Mouse (Mus musculus): ENCODE measurements around the gene Myh15.
"Not testable (repeated sequence)": the region's sequence is repeated elsewhere in the genome, so short reads cannot be mapped to it uniquely, and the experiment has no call there.

Myh15 gene

DNA sequence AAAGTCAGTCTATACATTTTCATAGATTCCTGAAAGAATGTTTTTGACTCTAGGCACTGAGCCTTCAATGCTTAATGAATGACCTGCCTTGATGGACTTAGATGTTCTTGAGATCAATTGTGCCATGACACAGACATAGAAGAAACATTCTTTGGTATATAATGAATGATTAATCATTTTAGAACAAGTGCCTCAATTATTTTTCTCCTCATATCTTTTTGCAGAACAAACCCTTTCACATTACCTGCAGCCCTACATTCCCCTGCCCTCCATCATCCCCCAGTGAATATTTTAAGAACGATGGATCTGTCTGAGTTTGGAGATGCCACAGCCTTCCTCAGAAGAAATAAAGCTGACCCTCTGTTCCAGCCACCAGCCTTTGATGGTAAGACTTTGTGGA lies at the start of gene Myh15:
TSS of gene Myh15 (plus strand) at position 301 of the 400 bp plus-strand sequence.
- DNase-seq = no peak

DNA sequence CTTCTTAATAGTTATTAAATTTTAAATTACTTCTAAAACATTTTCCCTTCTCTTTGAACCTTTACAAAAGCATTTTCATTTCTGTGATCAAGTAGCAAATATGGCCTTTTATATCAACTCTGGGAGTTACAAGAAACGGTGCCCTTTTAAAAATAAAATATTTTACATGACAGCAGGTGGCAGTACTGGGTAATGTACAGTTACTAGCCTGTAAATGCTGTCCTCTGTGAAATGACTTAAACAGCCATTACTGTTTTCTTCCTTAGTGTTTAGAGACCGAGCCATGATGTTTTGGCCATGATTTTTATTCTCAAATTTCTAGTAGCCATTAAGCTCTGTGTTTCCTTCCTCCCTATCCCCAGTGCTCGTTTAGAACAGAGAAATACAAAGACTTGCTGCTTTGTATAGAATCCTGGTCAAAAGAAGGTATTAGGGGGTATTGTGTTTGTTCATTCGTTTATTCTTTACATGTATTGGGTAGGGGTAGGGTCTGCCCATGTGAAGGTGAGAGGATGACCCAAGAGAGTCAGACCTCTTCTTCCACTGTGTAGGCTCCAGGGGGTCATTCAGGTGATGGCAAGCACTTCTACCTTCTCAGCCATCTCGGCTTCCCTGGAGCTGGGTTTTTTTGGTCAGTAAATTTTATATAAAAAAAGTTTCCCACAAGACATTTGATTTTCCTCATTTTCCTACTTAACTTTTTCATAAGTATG lies 40.5 kb upstream of the Myh15 start:
- no peak for DNase-seq

DNA sequence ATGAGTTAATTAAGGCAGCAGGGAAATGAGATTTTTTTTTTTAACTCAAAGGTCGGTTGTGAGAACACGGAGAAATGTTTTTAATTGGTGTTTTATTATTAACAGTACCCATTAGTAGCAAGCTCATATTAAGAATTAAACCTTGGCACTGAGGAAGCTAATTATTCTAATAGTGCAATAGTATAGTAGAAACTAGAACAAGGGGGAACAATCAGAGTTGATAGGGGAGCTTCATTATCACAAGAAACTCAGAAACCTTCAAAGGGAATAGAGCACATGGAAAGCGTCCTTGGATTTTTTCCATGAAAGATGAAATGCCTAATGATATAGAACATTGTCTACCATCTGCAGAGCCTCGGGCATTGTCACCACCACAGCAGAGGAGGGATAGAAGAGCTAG lies 21.4 kb upstream of the Myh15 start:
- DNase-seq = no peak

DNA sequence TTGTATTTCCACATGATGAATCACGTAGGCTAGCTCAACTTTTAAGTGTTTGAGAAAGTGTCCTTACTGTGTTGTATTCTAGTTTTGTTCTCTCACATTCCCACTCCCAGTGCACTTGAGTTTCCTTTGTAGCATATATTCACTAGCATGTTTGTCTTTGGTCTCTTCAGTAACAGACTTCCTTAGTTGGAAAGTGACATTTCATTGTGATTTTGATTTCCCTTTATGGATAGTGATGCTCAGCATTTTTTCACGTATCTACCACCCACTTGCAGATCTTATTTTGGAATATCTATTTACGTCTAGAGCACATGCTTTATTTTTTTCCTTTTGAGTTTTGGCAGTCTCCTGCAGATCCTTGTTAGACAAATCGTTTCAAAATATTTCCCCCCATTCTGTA lies 19.5 kb upstream of the Myh15 start:
- no peak for DNase-seq

DNA sequence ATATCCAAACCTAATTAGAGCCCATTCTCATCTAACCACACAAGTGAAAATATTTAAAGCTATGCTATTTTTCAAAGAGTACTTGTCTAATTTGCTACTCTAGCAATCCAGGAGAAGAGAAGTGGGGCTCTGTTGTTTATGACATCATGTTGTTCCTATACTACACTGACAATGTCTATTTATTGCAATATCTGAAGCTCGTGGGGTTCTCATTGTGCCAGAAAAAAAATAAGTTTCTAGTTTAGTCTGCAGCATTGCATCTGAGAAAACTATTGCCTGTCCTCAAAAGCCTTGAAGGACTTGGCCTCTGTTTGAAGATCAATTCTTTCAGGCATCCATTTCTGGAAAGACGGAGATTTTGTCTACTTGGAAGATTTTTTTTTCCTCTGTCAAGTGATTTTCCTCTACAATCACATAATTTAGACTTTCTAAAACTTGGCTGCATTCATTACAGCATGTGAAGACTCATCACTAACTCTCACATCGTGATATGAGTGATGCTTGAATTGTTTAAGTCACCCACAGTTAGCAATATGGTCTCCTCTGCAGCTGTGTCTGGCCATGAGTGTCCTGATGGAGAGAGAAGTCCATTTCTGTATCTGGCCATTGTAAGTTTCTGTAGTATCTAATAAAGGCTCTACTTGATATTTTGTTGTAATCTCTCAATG lies 16.6 kb upstream of the Myh15 start:
- DNase-seq = no peak

DNA sequence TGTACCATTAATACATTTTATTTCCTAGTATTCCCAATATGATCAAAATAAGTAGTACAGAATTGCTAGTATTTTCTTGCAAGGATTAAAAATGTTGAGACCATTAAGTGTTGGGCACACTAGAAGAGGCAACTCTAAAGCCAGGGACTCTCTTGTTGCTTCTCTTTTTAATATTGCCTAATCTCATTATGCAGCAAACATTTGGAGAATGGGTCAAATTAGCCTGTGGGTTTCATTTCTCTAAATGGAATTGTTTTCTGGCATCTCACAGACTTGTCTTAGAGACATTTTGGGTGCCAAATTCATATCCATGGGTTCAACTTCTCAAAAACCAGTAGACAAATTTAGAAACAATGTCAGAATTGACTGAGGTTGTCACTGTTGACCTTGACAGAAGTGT lies 8.1 kb upstream of the Myh15 start:
- no peak for DNase-seq

DNA sequence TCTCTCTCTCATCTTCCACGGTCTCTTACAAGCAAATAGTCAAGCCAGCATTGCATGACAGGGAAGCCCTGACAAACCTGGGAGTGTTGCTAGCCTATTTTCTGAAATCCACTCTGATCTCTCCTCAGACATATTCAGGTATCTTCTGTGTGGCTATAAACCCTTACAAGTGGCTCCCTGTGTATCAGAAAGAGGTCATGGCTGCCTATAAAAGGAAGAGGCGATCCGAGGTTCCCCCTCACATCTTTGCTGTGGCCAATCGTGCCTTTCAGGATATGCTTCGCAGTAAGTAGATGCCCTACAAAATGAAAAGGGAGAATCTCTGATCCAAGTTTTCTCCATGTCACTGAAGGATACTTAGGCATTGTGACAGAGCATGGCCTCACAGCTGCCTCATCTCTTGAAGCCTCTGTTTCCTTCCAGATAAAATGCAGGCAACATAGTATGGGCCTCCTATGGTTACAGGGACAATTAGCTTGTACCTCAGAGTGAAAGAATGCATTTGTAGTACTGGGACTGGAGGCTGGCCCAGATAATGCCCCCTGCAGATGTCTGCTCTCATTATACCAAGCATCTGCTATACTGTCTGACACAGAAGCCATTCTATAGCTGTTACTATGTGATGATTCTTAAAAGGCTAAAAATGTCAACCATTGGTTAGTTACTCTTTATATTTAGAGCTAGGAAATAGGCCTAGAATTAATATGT lies 12.1 kb downstream of the Myh15 start:
- DNase-seq = no peak

DNA sequence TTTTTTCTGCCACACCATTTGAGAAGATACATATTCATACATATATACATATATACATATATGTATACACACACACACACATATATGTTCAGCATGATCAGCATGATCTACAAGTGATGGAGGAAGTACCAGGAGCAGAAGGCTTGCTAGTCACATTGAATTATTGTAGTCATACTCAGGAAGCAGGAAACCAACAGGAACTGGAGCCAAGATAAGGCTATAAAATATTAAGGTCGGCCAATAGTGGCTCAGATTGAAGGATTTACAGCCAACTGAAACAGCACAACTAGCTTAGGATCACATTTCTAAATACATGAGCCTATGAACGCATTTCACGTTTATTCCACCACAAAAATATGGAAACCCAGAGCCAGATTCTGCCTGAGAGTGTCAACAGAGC lies 14.0 kb downstream of the Myh15 start:
- no peak for DNase-seq

DNA sequence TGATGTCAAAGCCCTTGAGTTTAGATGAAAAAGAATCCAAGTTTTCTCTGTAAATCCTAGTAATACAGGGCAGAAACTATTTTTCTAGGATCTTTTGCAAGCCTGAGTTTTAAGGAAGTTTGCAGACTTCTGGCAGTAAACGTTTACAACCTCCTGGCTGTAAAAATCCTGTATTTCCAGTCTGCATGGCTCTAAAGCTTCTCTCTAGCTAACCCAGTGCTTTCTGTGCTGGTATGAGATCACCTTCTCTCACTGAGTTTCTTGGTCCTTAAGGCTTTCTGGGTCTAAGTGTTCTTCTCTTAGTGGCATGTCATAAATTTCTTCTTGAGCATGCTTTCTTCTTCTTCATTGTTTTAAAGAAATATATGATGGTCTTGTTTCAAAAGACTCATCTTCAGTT lies 70.7 kb downstream of the Myh15 start:
- no peak for DNase-seq

DNA sequence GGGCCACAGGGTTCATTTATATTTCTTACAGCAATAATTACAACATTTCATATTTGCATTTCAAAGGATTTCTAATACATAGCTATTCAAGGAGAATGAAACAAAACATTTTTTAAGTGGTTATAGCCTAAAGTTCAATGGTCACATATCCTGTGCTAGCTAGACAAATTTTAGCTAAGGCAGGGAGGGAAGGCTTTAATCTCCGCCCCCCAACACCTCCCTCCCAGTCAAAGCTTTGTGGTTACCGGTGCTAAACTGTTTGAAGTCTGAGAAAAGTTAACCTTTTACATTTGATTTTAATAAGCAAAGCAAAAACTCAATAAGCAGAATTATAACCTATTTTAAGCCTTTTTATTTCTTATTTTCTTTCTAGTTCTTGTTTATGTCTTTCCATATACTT lies 98.9 kb downstream of the Myh15 start:
- DNase-seq = no peak

DNA sequence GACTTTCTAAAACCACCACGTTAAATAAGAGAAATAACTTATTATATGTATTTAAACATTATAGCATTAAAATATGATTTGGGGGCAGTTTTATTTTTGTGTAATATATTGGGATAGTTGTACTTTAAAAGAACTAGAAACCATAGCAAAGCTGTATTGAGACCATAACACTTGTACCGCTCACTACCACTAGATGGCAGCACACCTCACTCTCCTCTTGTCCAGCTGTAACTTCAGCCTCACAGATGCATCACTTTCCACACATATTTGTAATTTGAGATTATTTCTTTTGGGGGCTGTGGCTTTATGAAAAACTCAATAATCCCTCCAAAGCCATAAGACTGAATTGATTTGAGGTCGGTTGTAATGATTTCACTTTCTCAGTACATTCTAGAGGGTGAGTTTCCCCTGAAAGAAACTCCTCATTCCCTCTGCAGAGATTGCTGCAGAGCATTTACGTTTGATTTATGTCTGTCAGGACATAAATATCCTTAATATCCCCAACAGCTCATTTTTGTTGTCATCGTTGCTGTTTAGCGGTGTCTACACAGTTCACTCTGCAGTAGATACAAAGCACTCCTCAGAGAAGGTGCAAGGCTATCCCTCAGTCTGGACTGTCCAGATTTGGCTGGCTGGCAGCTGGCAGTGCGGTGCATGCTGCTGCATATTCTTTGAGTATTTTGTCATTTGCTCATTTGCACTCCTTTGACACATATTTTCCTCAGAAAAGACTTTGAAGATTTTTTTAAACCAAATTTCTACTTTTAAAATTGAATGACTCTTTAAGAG lies 107.3 kb downstream of the Myh15 start:
- no peak for DNase-seq

DNA sequence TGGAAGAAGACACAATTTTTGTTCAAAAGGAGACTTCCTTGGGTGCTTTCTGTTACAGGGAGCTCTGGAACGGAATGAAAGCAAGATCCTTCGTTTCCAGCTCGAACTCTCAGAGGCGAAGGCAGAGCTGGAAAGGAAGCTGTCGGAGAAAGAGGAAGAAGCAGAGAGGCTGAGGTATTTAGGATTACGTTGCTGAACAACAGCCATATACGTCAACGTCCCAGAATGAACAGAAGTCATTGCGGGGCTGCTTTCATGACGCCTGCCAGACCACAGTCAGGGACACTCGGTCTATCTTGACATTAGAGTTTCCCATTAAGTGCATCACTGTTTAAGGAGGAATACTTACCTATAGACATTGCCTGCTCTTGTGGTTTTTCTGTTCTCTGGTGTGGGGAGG lies 108.4 kb downstream of the Myh15 start:
- no peak for DNase-seq

DNA sequence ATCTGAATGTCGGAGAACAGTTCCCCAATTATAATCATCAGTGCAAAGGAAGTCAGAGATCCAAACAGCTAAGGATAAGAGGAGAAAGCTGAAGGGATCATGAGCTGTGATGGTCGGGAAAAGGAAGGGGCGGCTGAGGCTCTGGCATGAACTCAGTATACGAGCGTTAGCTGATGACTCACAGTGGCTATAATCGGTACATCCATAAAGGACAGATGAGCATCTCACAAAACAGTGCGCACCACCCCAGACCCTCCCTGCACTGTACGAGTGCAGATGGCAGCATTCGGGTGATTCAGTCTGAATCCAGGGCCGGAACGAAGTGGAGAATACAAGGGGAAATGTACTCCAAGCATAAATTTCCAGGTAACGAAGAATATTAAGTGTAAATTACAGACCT lies 110.0 kb downstream of the Myh15 start:
- no peak for DNase-seq

DNA sequence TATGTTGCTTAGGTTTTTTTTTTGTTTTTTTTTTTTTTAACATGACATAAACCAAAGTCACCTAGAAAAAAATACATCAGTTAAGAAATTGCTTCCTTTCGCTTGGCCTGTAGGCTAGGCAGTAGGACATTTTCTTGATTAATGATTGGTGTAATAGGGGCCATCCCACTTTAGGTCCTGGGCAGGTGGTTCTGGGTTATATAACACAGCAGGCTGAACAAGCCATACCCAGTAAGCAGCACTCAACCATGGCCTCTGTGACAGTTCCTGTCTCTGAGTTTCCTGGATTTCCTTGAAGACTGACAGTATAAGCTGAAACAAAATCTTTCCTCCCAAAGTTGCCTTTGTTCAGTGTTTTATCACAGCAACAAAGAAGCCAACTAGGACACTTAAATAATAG lies 117.8 kb downstream of the Myh15 start:
- no peak for DNase-seq

DNA sequence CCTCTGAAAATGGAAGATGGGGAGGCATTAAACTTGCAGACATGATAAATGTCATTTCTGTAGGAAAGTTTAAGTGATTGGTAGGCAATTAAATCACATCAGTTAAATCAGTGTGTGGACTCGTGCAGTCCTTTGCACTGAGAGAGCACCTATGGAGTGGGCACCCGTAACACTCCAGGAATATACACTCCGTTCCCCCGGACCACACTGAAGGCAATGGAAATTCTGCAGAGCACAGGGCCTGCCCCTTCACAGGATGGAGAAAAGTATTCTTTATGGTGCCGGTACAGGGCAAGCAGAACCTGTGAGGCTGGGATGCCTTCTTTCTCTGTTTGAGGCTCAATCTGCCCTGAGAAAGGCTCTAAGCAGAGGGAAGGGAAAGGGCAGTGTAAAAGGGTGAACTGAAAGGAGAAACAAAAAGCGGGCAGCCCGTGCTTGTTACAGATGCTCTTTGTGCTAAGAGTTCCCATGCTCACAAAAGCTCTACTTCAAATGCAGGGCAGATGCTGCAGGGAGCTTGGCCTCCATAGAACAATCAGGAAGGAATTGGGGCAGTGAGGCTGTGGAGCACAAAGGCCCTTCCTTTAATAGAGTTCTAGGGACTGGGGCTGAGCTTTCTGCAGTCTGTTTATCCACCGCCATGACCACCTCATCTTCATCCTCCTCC lies 118.6 kb downstream of the Myh15 start:
- no peak for DNase-seq

DNA sequence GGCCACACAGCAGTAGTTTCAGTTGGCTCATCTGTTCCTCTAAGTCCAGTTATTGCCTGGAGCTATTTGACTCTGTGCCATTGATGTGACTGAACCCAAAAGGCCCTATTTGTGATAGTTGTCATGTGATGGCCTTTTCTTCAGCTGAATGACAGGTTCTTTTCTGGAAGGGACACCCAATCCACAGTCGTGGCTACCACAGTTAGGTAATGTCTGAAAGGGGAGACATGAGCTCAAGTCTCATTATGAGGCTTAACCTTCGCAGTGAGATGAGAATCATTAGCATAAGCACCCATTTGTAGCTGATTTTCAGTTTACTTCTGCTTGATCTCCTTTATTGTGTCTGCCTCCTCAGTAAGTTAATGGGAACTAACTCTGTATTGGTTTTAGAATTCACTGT lies 136.2 kb downstream of the Myh15 start:
- no peak for DNase-seq

DNA sequence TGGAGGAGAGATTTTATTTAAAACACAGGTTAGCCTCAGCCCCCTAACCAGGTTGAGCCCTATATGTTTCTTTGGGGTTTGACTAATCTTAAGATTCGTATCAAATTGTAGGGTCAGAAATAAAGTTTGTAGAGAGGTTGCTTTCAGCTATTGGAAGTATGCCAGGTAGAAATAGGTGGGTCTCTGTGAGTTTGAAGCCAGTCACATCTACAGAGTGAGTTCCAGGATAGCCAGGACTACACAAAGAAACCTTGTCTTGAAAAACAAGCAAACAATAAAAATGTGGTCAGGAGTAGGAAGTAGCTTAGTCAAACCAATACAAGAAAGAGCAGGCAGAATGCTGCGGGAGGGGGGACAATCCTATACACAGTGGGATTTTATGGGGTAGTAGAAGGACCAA lies 136.7 kb downstream of the Myh15 start:
- DNase-seq = no peak

DNA sequence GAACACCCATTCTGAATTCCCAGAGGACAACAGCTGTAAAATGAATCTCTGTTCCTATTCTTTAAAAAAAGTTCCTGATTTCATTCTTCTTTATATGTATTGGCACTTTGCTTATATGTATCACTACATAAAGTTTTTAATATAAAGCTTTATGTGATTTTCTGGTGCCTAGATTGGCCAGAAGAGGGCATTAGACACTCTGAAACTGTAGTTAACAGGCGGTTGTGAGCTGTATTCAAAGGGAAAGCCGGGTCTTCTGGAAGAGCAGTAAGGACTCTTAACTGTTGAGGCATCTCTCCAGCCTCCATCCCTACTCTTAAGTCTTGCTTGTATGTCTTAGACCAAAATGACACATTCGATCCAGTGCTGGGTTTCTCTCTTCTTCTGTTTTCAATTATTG lies 139.0 kb downstream of the Myh15 start:
- DNase-seq = no peak

DNA sequence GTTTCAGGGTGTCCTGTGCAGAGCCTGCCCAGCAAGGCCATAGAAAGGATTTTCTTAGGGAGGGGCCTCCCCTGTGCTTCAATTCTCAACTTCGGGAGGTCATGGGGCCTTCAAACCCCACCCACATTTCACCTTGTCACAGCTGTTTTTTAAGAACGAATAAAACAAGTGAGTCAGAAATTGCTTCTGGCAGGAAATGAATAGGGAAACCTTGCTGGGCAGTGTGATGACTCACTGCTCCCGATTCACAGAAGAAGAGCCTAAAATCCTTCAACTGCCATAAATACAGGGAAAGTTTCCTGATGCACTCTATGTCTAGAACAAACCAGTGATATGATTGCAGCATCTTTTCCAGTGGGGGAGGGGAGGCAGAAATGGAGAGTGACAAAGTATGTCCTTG lies 140.7 kb downstream of the Myh15 start:
- no peak for DNase-seq

DNA sequence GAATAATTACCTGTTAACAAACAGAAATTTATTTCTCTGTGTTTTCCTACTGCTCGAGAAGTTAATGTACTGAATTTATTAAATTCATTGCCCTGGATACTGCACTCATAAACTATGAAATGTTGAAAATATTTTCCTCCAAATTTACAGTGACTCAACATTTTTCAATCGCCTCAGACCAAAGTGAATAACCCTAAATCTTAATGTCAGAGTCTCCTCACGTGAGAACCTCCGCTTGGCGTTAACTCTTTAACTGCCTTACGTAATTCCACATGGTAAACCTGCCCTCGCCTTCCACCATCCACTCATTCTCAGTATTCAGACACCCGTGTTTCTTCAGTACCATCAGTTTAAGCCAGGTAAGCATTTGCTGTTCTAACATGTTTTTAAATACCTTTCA lies 166.4 kb downstream of the Myh15 start:
- DNase-seq = no peak

DNA sequence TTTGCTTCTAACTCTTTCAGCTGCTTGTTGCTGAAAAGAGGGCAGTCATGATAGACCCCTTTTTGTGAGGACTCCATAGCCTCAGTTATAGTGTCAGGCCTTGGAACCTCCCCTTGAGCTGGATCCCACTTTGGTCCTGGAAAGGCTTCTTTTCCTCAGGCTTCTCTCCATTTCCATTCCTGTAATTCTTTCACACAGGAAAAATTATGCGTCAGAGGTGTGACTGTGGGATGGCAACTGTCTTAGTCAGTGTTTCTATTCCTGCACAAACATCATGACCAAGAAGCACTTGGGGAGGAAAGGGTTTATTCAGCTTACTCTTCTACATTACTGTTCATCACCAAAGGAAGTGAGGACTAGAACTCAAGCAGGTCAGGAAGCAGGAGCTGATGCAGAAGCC lies 186.2 kb downstream of the Myh15 start:
- not testable (repeated sequence) for DNase-seq

Data from thymus, adult 18-20 months (tissue).